ENCODE assay signal across 20 mouse cellular contexts in genomic region chr11:80312049-80312448, GRCm38 (mm10). TPM values are rescaled to one million over a fixed set of nuclear protein-coding genes. Genes with fewer than 3 reads are reported as not detected.
DNase-seq lines count a peak whose midpoint lies in the region; ATAC-seq lines count a peak whose summit lies in the region.
"Had no signal": no experiment of that assay in that cellular context is flagged by ENCODE, and none has a peak within 500 bp of the region (broad histone marks: within the 10 kb centered on the region; RNA-seq: fewer than 3 reads in every experiment).

No protein-coding gene starts in this region.

- WGBS in forebrain, embryonic 12.5 days: 31% methylated on average over 2 of the region's 2 CpGs
- 8% methylated on average over 2 of the region's 2 CpGs for WGBS in neural tube, embryonic 12.5 days

- H3K27ac ChIP-seq in forebrain, embryonic 12.5 days: peak overlapping the region; percentile 86
- peak overlapping the region; percentile 89 for H3K27ac ChIP-seq in neural tube, embryonic 12.5 days
- H3K27ac ChIP-seq: limb, embryonic 12.5 days; liver, embryonic 14.5 days had no signal

- H3K9me3 ChIP-seq in forebrain, embryonic 12.5 days: no peaks in the 10 kb centered on the region
- H3K9me3 ChIP-seq in neural tube, embryonic 12.5 days: no peaks in the 10 kb centered on the region
- H3K9me3 ChIP-seq: heart, embryonic 12.5 days; limb, embryonic 12.5 days had no signal

- ATAC-seq in forebrain, embryonic 12.5 days (ENCODE audit: low FRiP score): peak; percentile 48
- ATAC-seq in neural tube, embryonic 12.5 days (ENCODE audit: low FRiP score, low read depth): peak; percentile 66
- ATAC-seq: activated CD4-positive, CD25-positive, alpha-beta regulatory T cell, adult 4 months; lung, postnatal 0 days had no signal

- H3K4me2 ChIP-seq in forebrain, embryonic 12.5 days: no peak overlapping the region
- H3K4me2 ChIP-seq in neural tube, embryonic 12.5 days (replicated peaks): no peak overlapping the region
- H3K4me2 ChIP-seq: heart, embryonic 12.5 days; limb, embryonic 12.5 days had no signal

- H3K36me3 ChIP-seq in forebrain, embryonic 12.5 days (replicated peaks): no peaks in the 10 kb centered on the region
- no peaks in the 10 kb centered on the region for H3K36me3 ChIP-seq in neural tube, embryonic 12.5 days
- H3K36me3 ChIP-seq: heart, embryonic 12.5 days; limb, embryonic 12.5 days had no signal

- no peak overlapping the region for H3K9ac ChIP-seq in forebrain, embryonic 12.5 days
- H3K9ac ChIP-seq in neural tube, embryonic 12.5 days: no peak overlapping the region
- H3K9ac ChIP-seq: heart, embryonic 12.5 days; limb, embryonic 12.5 days; liver, embryonic 14.5 days had no signal

- intact Hi-C loops in left cerebral cortex, postnatal 25 days (cut with DNase I): no loop called here

- no peak overlapping the region for H3K4me3 ChIP-seq in forebrain, embryonic 12.5 days (replicated peaks)
- H3K4me3 ChIP-seq in neural tube, embryonic 12.5 days: no peak overlapping the region
- H3K4me3 ChIP-seq: heart, embryonic 12.5 days; limb, embryonic 12.5 days; megakaryocyte, embryonic 14.5 days had no signal

- H3K27me3 ChIP-seq in forebrain, embryonic 12.5 days: no peaks in the 10 kb centered on the region
- H3K27me3 ChIP-seq in neural tube, embryonic 12.5 days (replicated peaks): no peaks in the 10 kb centered on the region

- peaks cover 72% of the 10 kb centered on the region for H3K4me1 ChIP-seq in forebrain, embryonic 12.5 days
- H3K4me1 ChIP-seq in neural tube, embryonic 12.5 days: peaks cover 76% of the 10 kb centered on the region
- H3K4me1 ChIP-seq: heart, embryonic 12.5 days had no signal

- peak; percentile 62 for DNase-seq in embryo, embryonic 11 days
- no peak for DNase-seq in embryo, embryonic 9.5 days (ENCODE audit: extremely low spot score)
- peak; percentile 75 for DNase-seq in mesoderm, embryonic 11.5 days (ENCODE audit: low read depth, low spot score)
- DNase-seq in left cerebral cortex, postnatal 25 days (ENCODE audit: low spot score in 2 of 2): no peak
- DNase-seq in urinary bladder, adult 18-20 months (ENCODE audit: low spot score in 2 of 2): no peak
- no peak for DNase-seq in cerebellum, postnatal 14 days
- DNase-seq: adrenal gland, postnatal 25 days; cerebellum, adult 9-10 months; gastrocnemius, postnatal 36 days; right cerebral cortex, adult 18-20 months; spleen, adult 18-20 months had no signal

RNA-seq across cellular contexts. Expression of gene Rhbdl3, which starts 11.3 kb away (rescaled TPM):
- 20.8 and 21.3 TPM in 2 replicates for polyA plus RNA-seq in forebrain, embryonic 12.5 days (2016; fragmentation: Nextera tagmentation; extraction: Ambion mirVana)
- polyA plus RNA-seq in neural tube, embryonic 12.5 days (2016; fragmentation: Nextera tagmentation; extraction: Ambion mirVana): 55.9 and 59.2 TPM in 2 replicates
- 10 to 100 TPM; 28.5 to 29.7 TPM for total RNA-seq in left cerebral cortex, postnatal 25 days (2021)
- total RNA-seq: neutrophil, adult 5-6 weeks had no signal

Comparison
In these comparisons a context has a peak if more than half of its experiments do, and no peak if none do; other contexts are left out.
1. DNase-seq: peak in embryo, embryonic 11 days (single experiment) and mesoderm, embryonic 11.5 days (single experiment); none in embryo, embryonic 9.5 days (single experiment), left cerebral cortex, postnatal 25 days (0 of 2), urinary bladder, adult 18-20 months (0 of 2) and cerebellum, postnatal 14 days (0 of 2).